Mouse (Mus musculus): ENCODE results near the gene Maml1.

- TF ChIP-seq POLR2A (IDR thresholded peaks at IDR 0.05; ENCODE audit: control insufficient read depth, extremely low read depth, insufficient read depth, low read length, poor library complexity) = peak; percentile 87
- TF ChIP-seq CTCF (IDR thresholded peaks at IDR 0.05; ENCODE audit: borderline replicate concordance, control insufficient read depth, extremely low read depth, insufficient read depth, low read length, poor library complexity) = 0 out of 2 replicates have a peak, but pooled peaks have one; percentile 46
These were observed at the start of gene Maml1 for GRCm38 (mm10) chr11:50292190-50292855.

Data from thymus, adult 2 months (tissue).